Comparison of ENCODE assay signal across 15 mouse cellular contexts in the genomic region with DNA sequence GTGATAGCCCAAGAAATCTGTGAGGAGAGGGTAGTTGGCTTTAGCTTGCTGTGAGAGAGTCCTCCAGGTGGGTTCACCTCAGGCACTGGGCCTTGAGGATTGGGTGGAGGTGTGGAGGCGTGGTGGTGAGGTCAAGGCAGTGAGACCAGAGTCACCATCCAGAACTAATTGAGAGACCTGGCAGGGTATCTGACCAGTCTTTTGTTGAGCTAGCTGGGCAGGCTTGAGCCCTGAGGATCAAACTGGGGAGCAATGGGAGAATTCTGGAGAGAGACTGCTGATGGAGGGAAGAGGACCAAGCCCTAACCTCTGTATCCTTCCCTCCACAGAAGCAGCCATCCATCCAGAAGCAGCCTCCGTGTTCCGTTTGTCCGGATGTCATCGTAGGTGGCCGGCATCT. TPM values are rescaled to one million over a fixed set of nuclear protein-coding genes. Genes with fewer than 3 reads are reported as not detected.
DNase-seq lines count a peak whose midpoint lies in the region; ATAC-seq lines count a peak whose summit lies in the region.
"Had no signal": no experiment of that assay in that cellular context is flagged by ENCODE, and none has a peak within 500 bp of the region (broad histone marks: within the 10 kb centered on the region; RNA-seq: fewer than 3 reads in every experiment).

No protein-coding gene starts in this region.

- DNase-seq in cerebellum, adult 8-10 months: peak; percentile 28
- DNase-seq in cerebellum, postnatal 25 days: peak; percentile 37 to 51
- DNase-seq in hindbrain, embryonic 10.5 days (ENCODE audit: low spot score): no peak
- no peak for DNase-seq in heart, postnatal 14 days
- DNase-seq in thymus, postnatal 25 days: no peak
- DNase-seq in heart, embryonic 10.5 days (ENCODE audit: low spot score): no peak
- DNase-seq: gastrocnemius, adult 2 months; kidney, adult 2 months; liver; lung, postnatal 10 days had no signal

- 4% methylated on average over 6 of the region's 6 CpGs for WGBS in hindbrain, embryonic 10.5 days
- WGBS in midbrain, embryonic 15.5 days: 8% methylated on average over 6 of the region's 6 CpGs
- WGBS in heart, embryonic 10.5 days: 3% methylated on average over 6 of the region's 6 CpGs

- peak overlapping the region; percentile 63 for H3K4me2 ChIP-seq in midbrain, embryonic 15.5 days
- H3K4me2 ChIP-seq: embryonic facial prominence, embryonic 15.5 days had no signal

- no peaks in the 10 kb centered on the region for H3K9me3 ChIP-seq in hindbrain, embryonic 10.5 days
- H3K9me3 ChIP-seq in midbrain, embryonic 15.5 days: no peaks in the 10 kb centered on the region
- H3K9me3 ChIP-seq in heart, embryonic 10.5 days: no peaks in the 10 kb centered on the region
- H3K9me3 ChIP-seq: embryonic facial prominence, embryonic 15.5 days had no signal

- peak overlapping the region; percentile 46 for H3K9ac ChIP-seq in midbrain, embryonic 15.5 days
- H3K9ac ChIP-seq: embryonic facial prominence, embryonic 15.5 days had no signal

- H3K4me3 ChIP-seq in hindbrain, embryonic 10.5 days: peak overlapping the region; percentile 48; the same call in 1 of the 2 replicates
- peak overlapping the region; percentile 42 for H3K4me3 ChIP-seq in midbrain, embryonic 15.5 days
- H3K4me3 ChIP-seq in heart, embryonic 10.5 days: no peak overlapping the region
- H3K4me3 ChIP-seq: embryonic facial prominence, embryonic 15.5 days; gastrocnemius, adult 2 months; myocyte had no signal

- no peak for ATAC-seq in midbrain, embryonic 15.5 days (replicated peaks)

- H3K4me1 ChIP-seq in hindbrain, embryonic 10.5 days (replicated peaks): peaks cover 57% of the 10 kb centered on the region
- peaks cover 58% of the 10 kb centered on the region for H3K4me1 ChIP-seq in midbrain, embryonic 15.5 days
- peaks cover 3% of the 10 kb centered on the region; the same call in 1 of the 2 replicates for H3K4me1 ChIP-seq in heart, embryonic 10.5 days

- H3K36me3 ChIP-seq in hindbrain, embryonic 10.5 days: no peaks in the 10 kb centered on the region; the same call in 1 of the 2 replicates
- H3K36me3 ChIP-seq in midbrain, embryonic 15.5 days (replicated peaks): no peaks in the 10 kb centered on the region
- no peaks in the 10 kb centered on the region for H3K36me3 ChIP-seq in heart, embryonic 10.5 days
- H3K36me3 ChIP-seq: embryonic facial prominence, embryonic 15.5 days had no signal

- peak overlapping the region; percentile 86; the same call in 1 of the 2 replicates for H3K27ac ChIP-seq in hindbrain, embryonic 10.5 days
- peak overlapping the region; percentile 85 for H3K27ac ChIP-seq in midbrain, embryonic 15.5 days
- H3K27ac ChIP-seq in heart, embryonic 10.5 days: no peak overlapping the region
- H3K27ac ChIP-seq: embryonic facial prominence, embryonic 15.5 days; gastrocnemius, adult 2 months had no signal

- H3K27me3 ChIP-seq in hindbrain, embryonic 10.5 days (ENCODE audit: insufficient read depth, poor library complexity, severe bottlenecking): peaks cover 100% of the 10 kb centered on the region
- H3K27me3 ChIP-seq in midbrain, embryonic 15.5 days (replicated peaks): peaks cover 39% of the 10 kb centered on the region
- H3K27me3 ChIP-seq in heart, embryonic 10.5 days (ENCODE audit: insufficient read depth, poor library complexity, severe bottlenecking): peaks cover 100% of the 10 kb centered on the region

- intact Hi-C loops in heart, postnatal 14 days (cut with DNase I): no loop called here

RNA-seq across cellular contexts. Expression of a gene that starts 45.2 kb away (rescaled TPM):
- not detected in 2 replicates for polyA plus RNA-seq in hindbrain, embryonic 10.5 days (2016; fragmentation: Nextera tagmentation; extraction: Ambion mirVana)
- polyA plus RNA-seq in midbrain, embryonic 15.5 days (2015; fragmentation: Nextera tagmentation; extraction: Ambion mirVana): 0.14 TPM in 2 replicates
- total RNA-seq in heart, postnatal 14 days (2021): not detected
- polyA plus RNA-seq in heart, embryonic 10.5 days (2016; fragmentation: Nextera tagmentation; extraction: Ambion mirVana): 0.09 and 8.2 TPM in 2 replicates
- total RNA-seq: gastrocnemius, adult 2 months; layer of hippocampus, postnatal 25 days had no signal
- polyA plus RNA-seq: heart, postnatal 0 days; myocyte had no signal

Comparison
In these comparisons a context has a peak if more than half of its experiments do, and no peak if none do; other contexts are left out.
1. DNase-seq: peak in cerebellum, adult 8-10 months (single experiment) and cerebellum, postnatal 25 days (2 of 2); none in hindbrain, embryonic 10.5 days (single experiment), heart, postnatal 14 days (0 of 2), thymus, postnatal 25 days (single experiment) and heart, embryonic 10.5 days (single experiment).